Mouse (Mus musculus) monocyte, adult 59 days (primary cell): Measurements from ENCODE around the gene Sike1. TPM values are rescaled to one million over a fixed set of nuclear protein-coding genes. Genes with fewer than 3 reads are reported as not detected.

Source experiments
- total RNA-seq, 2 experiments: library from RNA; stranded (reverse); gene quantifications; one replicate each; pipeline ENCODE4 v1.2.4; 2023

Gene Sike1
- total RNA-seq, result 10 to 100 TPM; 58.9 to 66.0 TPM

GRCm38 (mm10) chr3:102995605-102996321 lies at the start of gene Sike1:
Gene Sike1, plus strand, starts transcription at chr3:102995708.

GRCm38 (mm10) chr3:102964033-102964432 lies 31.5 kb upstream of the Sike1 start, which contains the start of gene Nr1h5:
Gene Nr1h5, minus strand, starts transcription at chr3:102964133.

GRCm38 (mm10) chr3:103020249-103020942 lies 24.9 kb downstream of the Sike1 start, which contains the start of gene Csde1:
Gene Csde1, plus strand, starts transcription at chr3:103020426.

Other genes with a start within 250 kb of the Sike1 start
- not detected for gene Tshb, start 213.0 kb upstream of the Sike1 start, total RNA-seq
- not detected for gene Sycp1, start 59.6 kb upstream of the Sike1 start, total RNA-seq
- gene Nr1h5, start 31.6 kb upstream of the Sike1 start, total RNA-seq, result not detected
- 100 to 1,000 TPM; 340 to 373 TPM for gene Csde1, start 24.7 kb downstream of the Sike1 start, total RNA-seq
- gene Nras, start 62.6 kb downstream of the Sike1 start, total RNA-seq, result 100 to 1,000 TPM in 1 of 2 experiments, 10 to 100 TPM in 1; 95.4 to 101 TPM
- gene Ampd1, start 78.3 kb downstream of the Sike1 start, total RNA-seq, result not detected
- 1 to 10 TPM; 2.5 to 2.8 TPM for gene Dennd2c, start 106.9 kb downstream of the Sike1 start, total RNA-seq
- gene Bcas2, start 175.9 kb downstream of the Sike1 start, total RNA-seq, result 10 to 100 TPM; 53.0 to 56.8 TPM